ENCODE assay signal across 28 mouse cellular contexts in the genomic region with DNA sequence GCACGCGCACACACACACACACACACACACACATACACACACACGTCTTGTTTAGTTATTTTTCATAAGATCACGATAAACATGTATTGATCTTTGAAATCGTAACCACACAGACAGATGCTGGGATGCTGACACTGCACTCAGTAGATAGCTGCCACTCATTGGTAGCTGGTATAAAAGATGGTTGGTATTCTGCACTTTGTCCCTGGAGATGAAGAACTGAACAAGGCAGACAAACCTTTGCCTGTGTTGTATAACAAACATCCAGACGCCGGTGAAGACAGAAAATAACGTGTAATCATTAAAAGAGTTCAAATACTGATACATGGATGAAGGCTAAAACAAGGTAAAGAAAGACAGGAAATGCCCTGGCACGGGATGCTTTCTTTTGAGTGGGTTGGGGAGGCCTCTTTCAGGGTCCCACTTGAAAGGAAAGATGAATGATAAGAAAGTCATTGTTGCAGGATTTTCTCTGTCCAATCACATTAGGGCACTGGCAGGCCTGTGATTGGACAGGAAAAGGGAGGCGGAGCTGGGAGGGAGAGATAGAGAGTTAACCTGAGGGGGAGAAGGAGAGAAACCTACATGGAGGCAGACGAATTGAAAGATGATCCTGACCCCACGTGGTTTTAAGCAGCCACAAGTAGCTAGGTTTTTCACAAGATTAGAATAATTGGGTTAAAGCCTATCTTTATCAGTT.
DNase-seq lines count a peak whose midpoint lies in the region; TF ChIP-seq lines count a peak whose summit lies in the region.
"Had no signal": no experiment of that assay in that cellular context is flagged by ENCODE, and none has a peak within 500 bp of the region (broad histone marks: within the 10 kb centered on the region; RNA-seq: fewer than 3 reads in every experiment).

No protein-coding gene starts in this region.

- no peak overlapping the region for H3K4me3 ChIP-seq in kidney, adult 2 months (ENCODE audit: insufficient read depth, low read depth, low read length)
- no peak overlapping the region for H3K4me3 ChIP-seq in thymus, adult 2 months (ENCODE audit: control insufficient read depth, insufficient read depth, low read length)
- H3K4me3 ChIP-seq: heart, embryonic 10.5 days; heart, embryonic 15.5 days; limb, embryonic 10.5 days; limb, embryonic 15.5 days; liver, embryonic 13.5 days; midbrain, embryonic 15.5 days; neural tube, embryonic 12.5 days had no signal

- H3K36me3 ChIP-seq in kidney, adult 2 months (ENCODE audit: control insufficient read depth, insufficient read depth, low read length) = no peaks in the 10 kb centered on the region
- H3K36me3 ChIP-seq in thymus, adult 2 months (ENCODE audit: control insufficient read depth, insufficient read depth, low read length) = no peaks in the 10 kb centered on the region
- H3K36me3 ChIP-seq: G1E; heart, embryonic 10.5 days; heart, embryonic 15.5 days; limb, embryonic 10.5 days; limb, embryonic 15.5 days; liver, embryonic 13.5 days; midbrain, embryonic 15.5 days; neural tube, embryonic 12.5 days had no signal

- DNase-seq in kidney, adult 2 months = peak; percentile 73
- no peak for DNase-seq in kidney, postnatal 4 days
- peak; percentile 14 for DNase-seq in thymus, postnatal 25 days
- no peak for DNase-seq in thymus, adult 2 months
- peak; percentile 50 for DNase-seq in ZHBTc4 (ENCODE audit: low read depth, low spot score)
- DNase-seq in embryo, embryonic 10.5 days (ENCODE audit: low spot score) = no peak
- DNase-seq in urinary bladder, adult 2 months (ENCODE audit: low spot score) = no peak
- DNase-seq: adrenal gland, adult 8-10 months; cerebellum, adult 2 months; cerebellum, postnatal 25 days; gastrocnemius, postnatal 25 days; heart, adult 11 months; liver, embryonic 13.5 days; lung, adult 18-20 months; right cerebral cortex, adult 18-20 months; right cerebral cortex, postnatal 4 days had no signal

- TF ChIP-seq CTCF in kidney, adult 2 months (conservative IDR thresholded peaks at IDR 0.05; ENCODE audit: insufficient read depth, insufficient read length, low read depth, low read length) = no peak
- no peak for TF ChIP-seq CTCF in thymus, adult 2 months (IDR thresholded peaks at IDR 0.05; ENCODE audit: borderline replicate concordance, control insufficient read depth, extremely low read depth, insufficient read depth, low read length, poor library complexity)

- no peak for TF ChIP-seq POLR2A in kidney, adult 2 months (IDR thresholded peaks at IDR 0.05; ENCODE audit: low read depth, low read length)
- TF ChIP-seq POLR2A in thymus, adult 2 months (IDR thresholded peaks at IDR 0.05; ENCODE audit: control insufficient read depth, extremely low read depth, insufficient read depth, low read length, poor library complexity) = no peak

- peaks cover 2% of the 10 kb centered on the region; the same call in 1 of the 2 replicates for H3K4me1 ChIP-seq in kidney, adult 2 months (ENCODE audit: control insufficient read depth, insufficient read depth, low read length)
- peaks cover 10% of the 10 kb centered on the region for H3K4me1 ChIP-seq in thymus, adult 2 months (replicated peaks; ENCODE audit: control insufficient read depth, insufficient read depth, low read length)
- H3K4me1 ChIP-seq: heart, embryonic 15.5 days; limb, embryonic 15.5 days; liver, embryonic 13.5 days; midbrain, embryonic 15.5 days; neural tube, embryonic 12.5 days had no signal

- WGBS in kidney, adult 2 months = 78% methylated on average over 12 of the region's 12 CpGs
- 75% methylated on average over 12 of the region's 12 CpGs for WGBS in thymus, adult 2 months

- H3K27me3 ChIP-seq in kidney, adult 2 months (replicated peaks; ENCODE audit: control insufficient read depth, insufficient read depth, low read length) = no peaks in the 10 kb centered on the region
- no peaks in the 10 kb centered on the region for H3K27me3 ChIP-seq in thymus, adult 2 months (ENCODE audit: control insufficient read depth, insufficient read depth, low read length)
- H3K27me3 ChIP-seq: CH12.LX; heart, embryonic 15.5 days; limb, embryonic 15.5 days; liver, embryonic 13.5 days; midbrain, embryonic 15.5 days; neural tube, embryonic 12.5 days; Patski had no signal

- H3K27ac ChIP-seq in kidney, adult 2 months (ENCODE audit: insufficient read depth, low read depth, low read length) = no peak overlapping the region
- no peak overlapping the region for H3K27ac ChIP-seq in thymus, adult 2 months (ENCODE audit: control insufficient read depth, insufficient read depth, low read length)
- H3K27ac ChIP-seq: heart, embryonic 10.5 days; heart, embryonic 15.5 days; kidney, postnatal 0 days; limb, embryonic 10.5 days; limb, embryonic 15.5 days; liver, embryonic 13.5 days; macrophage; midbrain, embryonic 15.5 days; neural tube, embryonic 12.5 days; stomach, postnatal 0 days had no signal

Comparison
In these comparisons a context has a peak if more than half of its experiments do, and no peak if none do; other contexts are left out.
1. DNase-seq: peak in kidney, adult 2 months (single experiment), thymus, postnatal 25 days (single experiment) and ZHBTc4 (single experiment); none in kidney, postnatal 4 days (0 of 2), thymus, adult 2 months (single experiment), embryo, embryonic 10.5 days (single experiment) and urinary bladder, adult 2 months (single experiment).